Mouse (Mus musculus) kidney, adult 2 months (tissue): Measurements from ENCODE around the gene Oxct2b.

Experiments
- CTCF ChIP-seq: fragments of 200-500 bp; conservative IDR thresholded peaks from 2 replicates; pipeline ENCODE4 v1.5.1; 2011; ENCODE audit warnings: low read depth, mild to moderate bottlenecking, control low read depth, low read length, moderate library complexity, mixed read lengths; ENCODE audit not compliant: insufficient read depth, insufficient read length
- POLR2A ChIP-seq: fragments of 200-500 bp; IDR thresholded peaks from one replicate; pipeline ENCODE4 v1.6.1; 2011; ENCODE audit warnings: low read depth, low read length, control low read depth

- TF ChIP-seq POLR2A (no peak), CTCF (no peak)
Measured at GRCm38 (mm10) chr4:123080791-123081190, 35.3 kb upstream of the Oxct2b start.
